Mouse (Mus musculus): ENCODE measurements around the gene Prkcz.
A peak's percentile ranks its signal among the peaks of the same experiment; 100 is the strongest.

The Prkcz gene

GRCm38 (mm10) chr4:155239494-155239893, 121.7 kb downstream of the Prkcz start:
- no peak for DNase-seq

GRCm38 (mm10) chr4:155238276-155238675, 122.9 kb downstream of the Prkcz start:
- no peak for DNase-seq

GRCm38 (mm10) chr4:155236737-155237385, 124.3 kb downstream of the Prkcz start:
- no peak for DNase-seq

- DNase-seq: peak; percentile 74
Observed at GRCm38 (mm10) chr4:155235311-155236119, 125.6 kb downstream of the Prkcz start.

GRCm38 (mm10) chr4:155234371-155235310, 126.5 kb downstream of the Prkcz start:
- DNase-seq: no peak

- DNase-seq: peak; percentile 66
Observed at GRCm38 (mm10) chr4:155233878-155234277, 127.3 kb downstream of the Prkcz start.

- no peak for DNase-seq
Observed at GRCm38 (mm10) chr4:155228461-155228860, 132.7 kb downstream of the Prkcz start.

- DNase-seq: no peak
Observed at GRCm38 (mm10) chr4:155227986-155228385, 133.2 kb downstream of the Prkcz start.

- DNase-seq: no peak
Observed at GRCm38 (mm10) chr4:155225918-155226317, 135.2 kb downstream of the Prkcz start.

GRCm38 (mm10) chr4:155223594-155224528, 137.3 kb downstream of the Prkcz start:
- DNase-seq: no peak

- peak; percentile 97 for DNase-seq
Observed at GRCm38 (mm10) chr4:155222841-155223593, 138.1 kb downstream of the Prkcz start.

GRCm38 (mm10) chr4:155222552-155222840, 138.7 kb downstream of the Prkcz start, which contains the start of gene Ski:
TSS of gene Ski (minus strand) at chr4:155222592.
- no peak for DNase-seq

- peak; percentile 49 for DNase-seq
Observed at GRCm38 (mm10) chr4:155221599-155222551, 139.3 kb downstream of the Prkcz start.

- DNase-seq: no peak
Observed at GRCm38 (mm10) chr4:155221106-155221505, 140.1 kb downstream of the Prkcz start.

GRCm38 (mm10) chr4:155220213-155221100, 140.7 kb downstream of the Prkcz start:
- no peak for DNase-seq

GRCm38 (mm10) chr4:155219271-155220212, 141.6 kb downstream of the Prkcz start:
- DNase-seq: no peak

- no peak for DNase-seq
Observed at GRCm38 (mm10) chr4:155218104-155218732, 142.9 kb downstream of the Prkcz start.
